Mouse (Mus musculus): Measurements from ENCODE around the gene Cnnm2. TPM values are rescaled to one million over a fixed set of nuclear protein-coding genes. Genes with fewer than 3 reads are reported as not detected.
A peak's percentile ranks its signal among the peaks of the same experiment; 100 is the strongest.

The Cnnm2 gene
- polyA plus RNA-seq, 1 experiment, result 8.1 TPM

GRCm38 (mm10) chr19:46926357-46926756 is 165.0 kb downstream of the Cnnm2 start:
- TF ChIP-seq REST (IDR thresholded peaks at IDR 0.05; ENCODE audit: insufficient read depth, insufficient read length) (no peak), TCF12 (IDR thresholded peaks at IDR 0.05; ENCODE audit: insufficient read depth, poor library complexity, severe bottlenecking) (no peak), POLR2A (IDR thresholded peaks at IDR 0.05; ENCODE audit: insufficient read length, low read depth) (no peak), CEBPB (IDR thresholded peaks at IDR 0.05; ENCODE audit: insufficient read depth, poor library complexity, severe bottlenecking) (no peak), MYOD1 (IDR thresholded peaks at IDR 0.05; ENCODE audit: control insufficient read depth in 1 of 3, insufficient read length in 2 of 3, low read depth in 2 of 3) (no peak), TCF3 (IDR thresholded peaks at IDR 0.05; ENCODE audit: insufficient read length, low read depth) (no peak), MAX (IDR thresholded peaks at IDR 0.05; ENCODE audit: low read depth) (no peak), MYOG (IDR thresholded peaks at IDR 0.05; ENCODE audit: control insufficient read depth in 1 of 3, insufficient read depth in 1 of 3, insufficient read length in 2 of 3, low read depth in 2 of 3) (no peak), E2F4 (IDR thresholded peaks at IDR 0.05; ENCODE audit: insufficient read depth) (no peak), SRF (IDR thresholded peaks at IDR 0.05; ENCODE audit: control insufficient read depth, insufficient read length, low read depth) (no peak), POLR2AphosphoS2 (IDR thresholded peaks at IDR 0.05; ENCODE audit: insufficient read length, low read depth) (no peak), USF1 (IDR thresholded peaks at IDR 0.05; ENCODE audit: low read depth) (no peak)
- Histone ChIP-seq H3K27me3 (ENCODE audit: control insufficient read depth, insufficient read depth, insufficient read length) (no peaks in the 10 kb centered on the region), H3ac (ENCODE audit: control insufficient read depth, insufficient read length) (no peak overlapping the region), H3K79me2 (ENCODE audit: control insufficient read depth, insufficient read depth) (peaks cover 54% of the 10 kb centered on the region), H3K4me3 (no peak overlapping the region), H3K4me2 (ENCODE audit: low read depth) (peak overlapping the region; percentile 61), H3K36me3 (ENCODE audit: control insufficient read depth, insufficient read depth) (no peaks in the 10 kb centered on the region)

GRCm38 (mm10) chr19:46926951-46927350 is 165.6 kb downstream of the Cnnm2 start:
- H3K36me3 ChIP-seq (ENCODE audit: control insufficient read depth, insufficient read depth), result no peaks in the 10 kb centered on the region
- TF ChIP-seq MAX (IDR thresholded peaks at IDR 0.05; ENCODE audit: low read depth), result no peak
- peak; percentile 54 to 73 (median 66) for TF ChIP-seq MYOD1 (IDR thresholded peaks at IDR 0.05; ENCODE audit: control insufficient read depth in 1 of 3, insufficient read length in 2 of 3, low read depth in 2 of 3)
- TF ChIP-seq POLR2AphosphoS2 (IDR thresholded peaks at IDR 0.05; ENCODE audit: insufficient read length, low read depth), result no peak
- no peak for TF ChIP-seq USF1 (IDR thresholded peaks at IDR 0.05; ENCODE audit: low read depth)
- TF ChIP-seq TCF12 (IDR thresholded peaks at IDR 0.05; ENCODE audit: insufficient read depth, poor library complexity, severe bottlenecking), result peak; percentile 2
- no peak for TF ChIP-seq POLR2A (IDR thresholded peaks at IDR 0.05; ENCODE audit: insufficient read length, low read depth)
- peak in 2 of 3 experiments; percentile 53 to 84 for TF ChIP-seq MYOG (IDR thresholded peaks at IDR 0.05; ENCODE audit: control insufficient read depth in 1 of 3, insufficient read depth in 1 of 3, insufficient read length in 2 of 3, low read depth in 2 of 3)
- TF ChIP-seq CEBPB (IDR thresholded peaks at IDR 0.05; ENCODE audit: insufficient read depth, poor library complexity, severe bottlenecking), result no peak
- H3ac ChIP-seq (ENCODE audit: control insufficient read depth, insufficient read length), result no peak overlapping the region
- H3K27me3 ChIP-seq (ENCODE audit: control insufficient read depth, insufficient read depth, insufficient read length), result no peaks in the 10 kb centered on the region
- H3K4me2 ChIP-seq (ENCODE audit: low read depth), result peak overlapping the region; percentile 61
- H3K79me2 ChIP-seq (ENCODE audit: control insufficient read depth, insufficient read depth), result peaks cover 55% of the 10 kb centered on the region
- no peak overlapping the region for H3K4me3 ChIP-seq

GRCm38 (mm10) chr19:46928136-46928535 is 166.7 kb downstream of the Cnnm2 start:
- H3K36me3 ChIP-seq (ENCODE audit: control insufficient read depth, insufficient read depth), result no peaks in the 10 kb centered on the region
- H3K27me3 ChIP-seq (ENCODE audit: control insufficient read depth, insufficient read depth, insufficient read length), result no peaks in the 10 kb centered on the region
- no peak for TF ChIP-seq CEBPB (IDR thresholded peaks at IDR 0.05; ENCODE audit: insufficient read depth, poor library complexity, severe bottlenecking)
- TF ChIP-seq MAX (IDR thresholded peaks at IDR 0.05; ENCODE audit: low read depth), result no peak
- TF ChIP-seq POLR2AphosphoS2 (IDR thresholded peaks at IDR 0.05; ENCODE audit: insufficient read length, low read depth), result no peak
- no peak for TF ChIP-seq TCF12 (IDR thresholded peaks at IDR 0.05; ENCODE audit: insufficient read depth, poor library complexity, severe bottlenecking)
- TF ChIP-seq POLR2A (IDR thresholded peaks at IDR 0.05; ENCODE audit: insufficient read length, low read depth), result no peak
- TF ChIP-seq E2F4 (IDR thresholded peaks at IDR 0.05; ENCODE audit: insufficient read depth), result no peak
- TF ChIP-seq USF1 (IDR thresholded peaks at IDR 0.05; ENCODE audit: low read depth), result no peak
- no peak for TF ChIP-seq SRF (IDR thresholded peaks at IDR 0.05; ENCODE audit: control insufficient read depth, insufficient read length, low read depth)
- TF ChIP-seq MYOD1 (IDR thresholded peaks at IDR 0.05; ENCODE audit: control insufficient read depth in 1 of 3, insufficient read length in 2 of 3, low read depth in 2 of 3), result no peak
- no peak for TF ChIP-seq MYOG (IDR thresholded peaks at IDR 0.05; ENCODE audit: control insufficient read depth in 1 of 3, insufficient read depth in 1 of 3, insufficient read length in 2 of 3, low read depth in 2 of 3)
- no peak for TF ChIP-seq REST (IDR thresholded peaks at IDR 0.05; ENCODE audit: insufficient read depth, insufficient read length)
- TF ChIP-seq TCF3 (IDR thresholded peaks at IDR 0.05; ENCODE audit: insufficient read length, low read depth), result no peak
- H3K79me2 ChIP-seq (ENCODE audit: control insufficient read depth, insufficient read depth), result peaks cover 54% of the 10 kb centered on the region
- H3K4me2 ChIP-seq (ENCODE audit: low read depth), result peak overlapping the region; percentile 61
- H3K4me3 ChIP-seq, result no peak overlapping the region
- H3ac ChIP-seq (ENCODE audit: control insufficient read depth, insufficient read length), result no peak overlapping the region

- no peak overlapping the region for H3K4me3 ChIP-seq
- peaks cover 54% of the 10 kb centered on the region for H3K79me2 ChIP-seq (ENCODE audit: control insufficient read depth, insufficient read depth)
- no peaks in the 10 kb centered on the region for H3K36me3 ChIP-seq (ENCODE audit: control insufficient read depth, insufficient read depth)
- no peak overlapping the region for H3ac ChIP-seq (ENCODE audit: control insufficient read depth, insufficient read length)
- peak overlapping the region; percentile 61 for H3K4me2 ChIP-seq (ENCODE audit: low read depth)
- no peak for TF ChIP-seq CEBPB (IDR thresholded peaks at IDR 0.05; ENCODE audit: insufficient read depth, poor library complexity, severe bottlenecking)
- no peak for TF ChIP-seq POLR2A (IDR thresholded peaks at IDR 0.05; ENCODE audit: insufficient read length, low read depth)
- TF ChIP-seq MYOD1 (IDR thresholded peaks at IDR 0.05; ENCODE audit: control insufficient read depth in 1 of 3, insufficient read length in 2 of 3, low read depth in 2 of 3), result peak in 1 of 3 experiments; percentile 7
- H3K27me3 ChIP-seq (ENCODE audit: control insufficient read depth, insufficient read depth, insufficient read length), result no peaks in the 10 kb centered on the region
Measured at GRCm38 (mm10) chr19:46929044-46929587, 167.7 kb downstream of the Cnnm2 start.

Other genes with a start within 250 kb of the Cnnm2 start
- gene Arl3, start 188.4 kb upstream of the Cnnm2 start, polyA plus RNA-seq (2012; fragmentation: generic; extraction: Trizol), result 81.9 TPM
- gene Sfxn2, start 188.2 kb upstream of the Cnnm2 start, polyA plus RNA-seq (2012; fragmentation: generic; extraction: Trizol), result 0.62 TPM
- 39.8 TPM for gene Wbp1l, start 162.5 kb upstream of the Cnnm2 start, polyA plus RNA-seq (2012; fragmentation: generic; extraction: Trizol)
- not detected for gene Cyp17a1, start 88.4 kb upstream of the Cnnm2 start, polyA plus RNA-seq (2012; fragmentation: generic; extraction: Trizol)
- 5.3 TPM for gene Borcs7, start 71.7 kb upstream of the Cnnm2 start, polyA plus RNA-seq (2012; fragmentation: generic; extraction: Trizol)
- gene As3mt, start 54.1 kb upstream of the Cnnm2 start, polyA plus RNA-seq (2012; fragmentation: generic; extraction: Trizol), result 4.1 TPM